Mouse (Mus musculus) embryo, embryonic 10.5 days (tissue): ENCODE results near the gene Trim65.
A peak's percentile ranks its signal among the peaks of the same experiment; 100 is the strongest.

ENCODE experiments used
- DNase-seq: peaks from one replicate; pipeline ENCODE4 v3.0.0-alpha.2; 2015; ENCODE audit warnings: low spot score

Trim65 gene

GRCm38 (mm10) chr11:116088741-116089394 is 42.1 kb downstream of the Trim65 start:
- no peak for DNase-seq

- no peak for DNase-seq
These were observed 42.7 kb downstream of the Trim65 start for GRCm38 (mm10) chr11:116088188-116088587.

- DNase-seq = peak; percentile 90
These were observed 43.5 kb downstream of the Trim65 start for GRCm38 (mm10) chr11:116087194-116088130.

- DNase-seq = peak; percentile 99
These were observed 44.4 kb downstream of the Trim65 start, which contains the start of gene Wbp2 for GRCm38 (mm10) chr11:116086258-116087193. Wbp2 (minus strand) TSS chr11:116086995.

GRCm38 (mm10) chr11:116084166-116084565 is 46.8 kb downstream of the Trim65 start:
- DNase-seq = no peak

GRCm38 (mm10) chr11:116083096-116083672 is 47.7 kb downstream of the Trim65 start:
- DNase-seq = no peak

- peak; percentile 38 for DNase-seq
These were observed 49.8 kb downstream of the Trim65 start for GRCm38 (mm10) chr11:116081081-116081480.

- no peak for DNase-seq
These were observed 51.4 kb downstream of the Trim65 start for GRCm38 (mm10) chr11:116079511-116079910.

- DNase-seq = peak; percentile 79
These were observed 52.1 kb downstream of the Trim65 start for GRCm38 (mm10) chr11:116078676-116079320.

GRCm38 (mm10) chr11:116078221-116078620 is 52.7 kb downstream of the Trim65 start:
- peak; percentile 75 for DNase-seq

- no peak for DNase-seq
These were observed 53.3 kb downstream of the Trim65 start, which contains the start of gene Unc13d for GRCm38 (mm10) chr11:116077446-116078204. Unc13d (minus strand) TSS chr11:116077961.

- no peak for DNase-seq
These were observed 54.1 kb downstream of the Trim65 start for GRCm38 (mm10) chr11:116076836-116077235.

- DNase-seq = no peak
These were observed 54.7 kb downstream of the Trim65 start for GRCm38 (mm10) chr11:116076266-116076540.

GRCm38 (mm10) chr11:116075539-116076265 is 55.2 kb downstream of the Trim65 start:
- DNase-seq = no peak

GRCm38 (mm10) chr11:116074436-116074991 is 56.4 kb downstream of the Trim65 start:
- DNase-seq = no peak

- no peak for DNase-seq
These were observed 58.3 kb downstream of the Trim65 start for GRCm38 (mm10) chr11:116072608-116073007.
